Mouse (Mus musculus): Measurements from ENCODE around the gene Mllt6.
"Not testable (repeated sequence)": the region's sequence is repeated elsewhere in the genome, so short reads cannot be mapped to it uniquely, and the experiment has no call there.

Mllt6 gene

DNA sequence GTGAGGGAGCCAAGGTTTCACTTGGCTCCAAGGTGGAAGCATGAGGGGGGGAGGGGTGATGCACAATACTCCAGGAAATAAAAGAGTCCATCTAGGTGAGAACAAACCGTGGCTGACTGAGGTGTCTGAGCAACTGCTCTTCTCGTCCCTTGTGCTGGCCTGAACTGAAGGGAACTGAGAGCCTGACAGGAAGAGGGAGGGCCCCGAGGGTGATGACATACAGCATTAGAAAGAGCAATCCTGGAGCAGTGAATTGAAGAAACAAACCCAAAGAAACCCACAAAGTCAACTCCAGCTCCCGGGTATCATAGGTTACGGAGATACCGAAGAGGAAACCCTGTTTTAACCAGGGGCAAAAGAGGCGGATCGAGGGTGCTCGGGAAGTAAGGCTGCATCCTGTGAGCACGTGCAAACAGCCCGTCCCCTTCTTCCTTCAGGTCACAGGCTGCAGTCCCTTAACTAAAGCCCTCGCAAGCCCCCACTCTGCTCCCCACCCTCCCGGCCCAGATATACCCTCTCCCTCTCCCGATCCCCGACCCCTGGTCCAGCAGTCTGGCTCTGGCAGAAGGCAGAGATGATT lies 55.2 kb downstream of the Mllt6 start:
- no peak for DNase-seq

DNA sequence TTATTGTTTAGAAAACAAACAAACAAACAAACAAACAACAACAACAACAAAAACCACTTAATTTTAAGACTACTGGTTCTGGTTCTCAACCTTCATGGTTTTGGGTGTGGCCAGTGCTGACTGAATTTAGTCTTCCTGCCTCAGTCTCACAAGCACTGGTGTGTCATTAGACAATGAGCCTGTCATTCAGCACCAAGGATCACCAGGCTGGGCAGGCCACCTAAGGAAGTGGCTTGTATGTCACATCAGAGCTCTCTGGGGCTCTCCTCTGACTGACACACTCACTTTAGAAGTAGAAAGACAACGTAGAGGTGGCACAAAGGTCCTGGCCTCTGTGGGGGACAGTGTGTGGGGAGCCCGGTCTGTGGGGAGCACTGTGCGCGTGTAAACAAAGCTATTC lies 55.8 kb downstream of the Mllt6 start:
- no peak for DNase-seq

DNA sequence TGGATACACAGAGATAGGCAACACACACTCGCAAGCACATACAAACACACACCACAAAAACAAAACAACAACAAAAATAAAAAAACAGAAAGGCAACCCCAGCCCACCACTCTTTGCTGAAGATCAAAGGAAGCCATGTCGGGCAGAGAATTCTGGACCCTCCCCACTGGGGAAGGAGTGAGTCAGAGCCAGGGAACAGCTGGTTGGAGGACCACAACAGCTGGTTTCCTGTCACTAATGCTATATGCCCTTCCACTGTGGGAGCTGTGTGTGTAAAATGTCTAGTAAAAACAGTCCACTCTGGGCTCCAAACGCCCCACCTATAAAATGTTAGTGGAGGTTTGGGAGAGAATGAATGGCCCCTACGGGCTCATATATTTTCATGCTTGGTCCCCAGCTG lies 58.1 kb downstream of the Mllt6 start:
- DNase-seq, result no peak

DNA sequence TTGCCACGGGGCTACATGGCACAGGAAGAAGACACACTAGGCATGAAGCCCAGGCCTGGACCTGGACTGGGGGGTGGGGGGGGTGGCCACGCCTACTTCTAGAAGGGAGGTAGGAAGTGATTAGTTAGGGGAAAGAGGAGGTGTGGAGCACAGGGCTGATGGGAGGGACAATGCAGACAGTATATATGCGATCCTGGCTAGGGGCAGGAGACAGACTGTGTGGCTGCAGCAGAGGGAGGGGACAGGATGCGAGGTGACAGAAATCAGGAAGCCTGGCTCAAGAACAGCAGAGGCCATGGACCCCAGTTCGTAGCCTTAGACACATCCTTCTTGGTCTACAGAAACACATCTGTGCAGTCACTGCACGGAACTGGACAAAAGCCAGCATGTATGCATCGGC lies 60.5 kb downstream of the Mllt6 start:
- DNase-seq, result no peak

DNA sequence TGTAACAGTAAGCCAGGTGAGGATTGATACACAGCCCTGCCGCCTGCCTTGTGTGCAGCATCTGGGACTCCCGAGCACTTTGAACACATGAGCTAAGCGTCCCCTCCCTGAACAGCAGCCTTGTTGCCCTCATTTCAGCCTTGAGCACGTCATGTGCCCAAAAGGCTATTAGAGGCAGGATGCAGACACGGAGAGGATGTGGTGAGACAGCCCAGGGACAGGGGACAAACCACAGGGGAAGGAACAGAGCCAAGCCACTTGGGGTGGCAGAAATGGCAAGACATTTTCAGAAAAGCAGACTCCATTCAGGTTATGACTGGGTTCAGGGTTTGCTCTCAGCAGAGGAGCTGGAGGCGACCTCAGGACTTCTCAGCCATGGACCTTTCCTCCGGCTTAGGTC lies 65.1 kb downstream of the Mllt6 start:
- no peak for DNase-seq

DNA sequence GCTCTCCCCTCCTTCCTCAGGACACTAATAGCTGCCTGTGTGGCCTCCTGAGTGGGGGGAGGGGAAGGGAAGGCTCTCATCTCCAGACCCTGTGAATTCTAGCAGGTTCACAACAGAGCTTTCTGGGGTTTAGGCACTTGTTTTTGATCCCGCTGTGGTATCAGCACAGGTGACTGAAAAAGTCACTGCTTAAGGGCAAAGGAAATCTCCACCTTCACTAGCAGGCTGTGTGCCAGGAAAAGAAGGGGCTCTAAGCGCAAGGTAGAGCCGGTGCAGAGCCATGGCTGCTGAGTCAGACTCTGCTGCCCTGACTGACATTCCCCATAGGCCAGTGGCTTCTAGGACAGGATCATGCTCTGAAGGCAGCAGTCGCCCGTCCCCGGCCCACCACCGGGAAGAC lies 65.5 kb downstream of the Mllt6 start:
- DNase-seq, result no peak

DNA sequence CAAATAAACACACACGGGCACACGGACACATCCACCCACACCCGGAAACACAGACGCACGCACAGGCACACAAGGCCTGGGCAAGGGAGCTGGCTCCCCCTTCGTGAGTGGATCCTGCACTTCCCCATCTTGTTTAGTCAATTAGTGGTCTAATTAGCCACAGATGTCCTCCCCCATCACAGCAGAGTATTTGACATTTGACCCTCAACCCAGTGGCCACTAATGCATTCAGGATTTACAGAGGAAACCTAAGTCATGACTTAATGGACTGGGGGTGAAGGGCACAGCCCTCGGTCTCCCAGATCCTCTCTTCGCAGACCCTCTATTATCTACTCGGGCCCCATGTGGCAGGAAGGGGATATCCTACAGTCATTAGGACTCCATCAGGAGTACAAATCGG lies 70.5 kb downstream of the Mllt6 start:
- no peak for DNase-seq

DNA sequence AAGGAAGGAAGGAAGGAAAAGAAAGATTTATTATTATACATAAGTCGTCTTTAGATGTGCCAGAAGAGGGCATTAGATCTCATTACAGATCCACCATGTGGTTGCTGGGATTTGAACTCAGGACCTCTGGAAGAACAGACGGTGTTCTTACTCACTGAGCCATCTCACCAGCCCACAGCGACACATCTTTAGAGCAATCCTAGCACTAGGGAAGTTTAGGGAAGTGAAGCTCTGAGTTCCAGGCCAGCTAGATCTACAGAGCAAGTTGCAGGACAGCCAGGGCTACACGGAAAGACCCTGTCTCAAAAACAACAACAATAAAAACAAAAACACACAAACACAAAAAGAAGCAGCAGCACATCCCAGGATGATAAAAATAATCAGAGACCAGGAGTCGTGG lies 71.6 kb downstream of the Mllt6 start:
- not testable (repeated sequence) for DNase-seq
